Mouse (Mus musculus) brain, embryonic 14.5 days (tissue): ENCODE results near the gene Actg1. TPM values are rescaled to one million over a fixed set of nuclear protein-coding genes. Genes with fewer than 3 reads are reported as not detected.
A peak's percentile ranks its signal among the peaks of the same experiment; 100 is the strongest.

ENCODE experiments used
- DNase-seq: peaks from one replicate; pipeline ENCODE4 v3.0.0-alpha.2; 2011; ENCODE audit warnings: low read depth
- CTCF ChIP-seq: fragments of 200-500 bp; IDR thresholded peaks from 2 replicates; pipeline ENCODE4 v1.5.1; 2012; ENCODE audit warnings: inconsistent platforms, mild to moderate bottlenecking, moderate library complexity, borderline replicate concordance; ENCODE audit not compliant: insufficient read depth, insufficient read length; ENCODE audit errors: extremely low read depth
- POLR2A ChIP-seq: fragments of 200-500 bp; IDR thresholded peaks from 2 replicates; pipeline ENCODE4 v1.6.1; 2012; ENCODE audit warnings: mild to moderate bottlenecking, inconsistent platforms, borderline replicate concordance; ENCODE audit not compliant: poor library complexity, insufficient read depth, insufficient read length, severe bottlenecking; ENCODE audit errors: extremely low read depth
- polyA plus RNA-seq: library from polyadenylated mRNA; depleted of rRNA; stranded (reverse); fragments of >200 nt; gene quantifications from 2 replicates; pipeline ENCODE4 v1.2.3, GENCODE M21; 2012

Actg1 gene
- polyA plus RNA-seq, 1 experiment = 3,108 TPM

GRCm38 (mm10) chr11:120338786-120339185 is 9.6 kb downstream of the Actg1 start:
- no peak for DNase-seq
- no peak for TF ChIP-seq POLR2A
- TF ChIP-seq CTCF = no peak

GRCm38 (mm10) chr11:120337447-120337846 is 10.9 kb downstream of the Actg1 start:
- no peak for TF ChIP-seq CTCF
- no peak for TF ChIP-seq POLR2A
- no peak for DNase-seq

- no peak for TF ChIP-seq CTCF
- TF ChIP-seq POLR2A = no peak
- DNase-seq = no peak
These were observed 12.8 kb downstream of the Actg1 start for GRCm38 (mm10) chr11:120335431-120336021.

- TF ChIP-seq CTCF (no peak), POLR2A (no peak)
- DNase-seq = no peak
These were observed 28.2 kb downstream of the Actg1 start for GRCm38 (mm10) chr11:120320156-120320555.

GRCm38 (mm10) chr11:120319310-120319709 is 29.0 kb downstream of the Actg1 start:
- DNase-seq = no peak
- TF ChIP-seq CTCF = no peak
- no peak for TF ChIP-seq POLR2A

GRCm38 (mm10) chr11:120317456-120317855 is 30.9 kb downstream of the Actg1 start:
- DNase-seq = no peak
- TF ChIP-seq POLR2A = no peak

GRCm38 (mm10) chr11:120316690-120317254 is 31.6 kb downstream of the Actg1 start:
- no peak for TF ChIP-seq POLR2A
- TF ChIP-seq CTCF = no peak
- DNase-seq = no peak

GRCm38 (mm10) chr11:120315832-120316689 is 32.3 kb downstream of the Actg1 start:
- TF ChIP-seq POLR2A (peak; percentile 70; the same call in 1 of the 2 replicates), CTCF (no peak)

GRCm38 (mm10) chr11:120315416-120315761 is 33.0 kb downstream of the Actg1 start:
- DNase-seq = peak; percentile 71
- TF ChIP-seq POLR2A = no peak
- no peak for TF ChIP-seq CTCF

More at GRCm38 (mm10) chr11:120315832-120316689, 32.3 kb downstream of the Actg1 start:
- peak; percentile 99 for DNase-seq

- no peak for DNase-seq
- no peak for TF ChIP-seq POLR2A
- TF ChIP-seq CTCF = no peak
These were observed 33.5 kb downstream of the Actg1 start for GRCm38 (mm10) chr11:120314721-120315415.

GRCm38 (mm10) chr11:120313906-120314685 is 34.2 kb downstream of the Actg1 start:
- no peak for DNase-seq
- TF ChIP-seq CTCF (no peak), POLR2A (no peak)

GRCm38 (mm10) chr11:120312069-120312468 is 36.3 kb downstream of the Actg1 start:
- DNase-seq = no peak
- no peak for TF ChIP-seq CTCF
- no peak for TF ChIP-seq POLR2A
